Mouse (Mus musculus) CH12.LX (cell line): ENCODE results near the gene Dapl1. TPM values are rescaled to one million over a fixed set of nuclear protein-coding genes. Genes with fewer than 3 reads are reported as not detected.

ENCODE experiments used
- DNase-seq: peaks from one replicate; pipeline ENCODE4 v3.0.0-alpha.2; 2013; ENCODE audit errors: extremely low read depth
- H3K27ac ChIP-seq: 2 replicates; pipeline ENCODE4 v1.5.1; 2012; ENCODE audit warnings: low read depth, mild to moderate bottlenecking, control low read depth, moderate library complexity; ENCODE audit not compliant: insufficient read depth
- H3K27me3 ChIP-seq: replicated peaks from 2 replicates; pipeline ENCODE3; 2012; ENCODE audit warnings: inconsistent platforms
- H3K36me3 ChIP-seq, 2 experiments: replicated peaks in 1 of 2; 2 replicates each; pipeline versions ENCODE3 to v1.6.1; 2012; ENCODE audit warnings: inconsistent platforms in 1 of 2, low read length in 1 of 2, mild to moderate bottlenecking in 1 of 2, mixed read lengths in 1 of 2, moderate library complexity in 1 of 2; ENCODE audit not compliant: control insufficient read depth in 1 of 2, insufficient read depth in 1 of 2
- H3K4me1 ChIP-seq, 2 experiments: 2 replicates each; pipeline ENCODE4 v1.6.1; 2012; ENCODE audit warnings: inconsistent platforms in 1 of 2, moderate library complexity in 1 of 2; ENCODE audit not compliant: insufficient read depth in 2 of 2, control insufficient read depth in 1 of 2
- H3K4me2 ChIP-seq: 2 replicates; pipeline ENCODE4 v1.6.1; 2012; ENCODE audit warnings: low read depth, mild to moderate bottlenecking, control low read depth; ENCODE audit not compliant: poor library complexity, insufficient read depth, severe bottlenecking
- H3K4me3 ChIP-seq, 3 experiments: fragments of 150-350 bp in 1 of 3; sonication (generic) in 1 of 3; replicated peaks in 1 of 3; 2 replicates each; pipeline versions ENCODE3 to v1.5.1; 2011 to 2012; ENCODE audit warnings: low read depth in 2 of 3, low read length in 2 of 3, mild to moderate bottlenecking in 2 of 3, moderate library complexity in 2 of 3, control low read depth in 1 of 3, improper control_type of control experiment in 1 of 3, inconsistent platforms in 1 of 3, mixed read lengths in 1 of 3; ENCODE audit not compliant: poor library complexity in 1 of 3
- H3K79me2 ChIP-seq: replicated peaks from 2 replicates; pipeline ENCODE4 v1.6.1; 2012; ENCODE audit warnings: mild to moderate bottlenecking, moderate library complexity; ENCODE audit not compliant: control insufficient read depth, poor library complexity, insufficient read depth, severe bottlenecking; ENCODE audit errors: extremely low read depth
- H3K9ac ChIP-seq: 2 replicates; pipeline ENCODE4 v1.6.1; 2012; ENCODE audit warnings: low read depth, mild to moderate bottlenecking, control low read depth, moderate library complexity; ENCODE audit not compliant: insufficient read depth
- H3K9me3 ChIP-seq: replicated peaks from 2 replicates; pipeline ENCODE3; 2012; ENCODE audit warnings: low read length, inconsistent platforms, mixed read lengths
- E2F4 ChIP-seq: IDR thresholded peaks from 2 replicates; pipeline ENCODE4 v1.6.1; 2011; ENCODE audit warnings: low read depth, low read length, improper control_type of control experiment; ENCODE audit not compliant: insufficient replicate concordance
- ELF1 ChIP-seq: IDR thresholded peaks from 2 replicates; pipeline ENCODE4 v1.6.1; 2014; ENCODE audit warnings: low read depth, mild to moderate bottlenecking, inconsistent platforms, low read length, improper control_type of control experiment
- EP300 ChIP-seq: IDR thresholded peaks from 2 replicates; pipeline ENCODE4 v1.6.1; 2011; ENCODE audit warnings: low read length, improper control_type of control experiment
- GABPA ChIP-seq: IDR thresholded peaks from 2 replicates; pipeline ENCODE4 v1.6.1; 2012; ENCODE audit warnings: low read depth, low read length, improper control_type of control experiment, inconsistent platforms; ENCODE audit not compliant: insufficient replicate concordance
- HCFC1 ChIP-seq: IDR thresholded peaks from 2 replicates; pipeline ENCODE4 v1.6.1; 2012; ENCODE audit warnings: low read depth, mild to moderate bottlenecking, inconsistent platforms, low read length, improper control_type of control experiment
- IRF4 ChIP-seq: IDR thresholded peaks from 2 replicates; pipeline ENCODE4 v1.6.1; 2014; ENCODE audit warnings: low read depth, mild to moderate bottlenecking, inconsistent platforms, low read length, improper control_type of control experiment
- JUND ChIP-seq: conservative IDR thresholded peaks from 2 replicates; pipeline ENCODE4 v1.6.1; 2011; ENCODE audit warnings: low read depth, low read length, improper control_type of control experiment
- KAT2A ChIP-seq: IDR thresholded peaks from 2 replicates; pipeline ENCODE4 v1.6.1; 2012; ENCODE audit warnings: low read length, improper control_type of control experiment, inconsistent platforms; ENCODE audit not compliant: insufficient replicate concordance
- MEF2A ChIP-seq: IDR thresholded peaks from 2 replicates; pipeline ENCODE4 v1.6.1; 2014; ENCODE audit warnings: low read depth, mild to moderate bottlenecking, inconsistent platforms, low read length, improper control_type of control experiment, borderline replicate concordance
- MYC ChIP-seq: IDR thresholded peaks from 2 replicates; pipeline ENCODE4 v1.6.1; 2011; ENCODE audit warnings: low read depth, mild to moderate bottlenecking, improper control_type of control experiment, low read length
- NELFE ChIP-seq: IDR thresholded peaks from 2 replicates; pipeline ENCODE4 v1.6.1; 2011; ENCODE audit warnings: low read depth, low read length, improper control_type of control experiment
- NRF1 ChIP-seq: IDR thresholded peaks from 2 replicates; pipeline ENCODE4 v1.6.1; 2014; ENCODE audit warnings: low read depth, mild to moderate bottlenecking, inconsistent platforms, low read length, improper control_type of control experiment, moderate library complexity
- PAX5 ChIP-seq: IDR thresholded peaks from 2 replicates; pipeline ENCODE4 v1.6.1; 2012; ENCODE audit warnings: low read length, inconsistent platforms, mixed read lengths
- POLR2A ChIP-seq: IDR thresholded peaks from 2 replicates; pipeline ENCODE4 v1.6.1; 2011; ENCODE audit warnings: low read depth, mild to moderate bottlenecking, improper control_type of control experiment, low read length
- POLR2AphosphoS2 ChIP-seq: IDR thresholded peaks from 2 replicates; pipeline ENCODE4 v1.6.1; 2011; ENCODE audit warnings: low read depth, low read length, improper control_type of control experiment
- RAD21 ChIP-seq: IDR thresholded peaks from 2 replicates; pipeline ENCODE4 v1.6.1; 2011; ENCODE audit warnings: low read depth, mild to moderate bottlenecking, low read length, improper control_type of control experiment, moderate library complexity
- TBP ChIP-seq: conservative IDR thresholded peaks from 2 replicates; pipeline ENCODE4 v1.6.1; 2011; ENCODE audit warnings: low read depth, low read length, improper control_type of control experiment
- UBTF ChIP-seq: IDR thresholded peaks from 2 replicates; pipeline ENCODE4 v1.6.1; 2012; ENCODE audit warnings: low read depth, mild to moderate bottlenecking, inconsistent platforms, low read length, improper control_type of control experiment, moderate library complexity
- ZKSCAN1 ChIP-seq: IDR thresholded peaks from 2 replicates; pipeline ENCODE4 v1.6.1; 2012; ENCODE audit warnings: low read depth, inconsistent platforms, low read length, improper control_type of control experiment, borderline replicate concordance
- ZMIZ1 ChIP-seq: IDR thresholded peaks from 2 replicates; pipeline ENCODE4 v1.6.1; 2012; ENCODE audit warnings: low read depth, mild to moderate bottlenecking, inconsistent platforms, low read length, improper control_type of control experiment
- ZNF384 ChIP-seq: IDR thresholded peaks from 2 replicates; pipeline ENCODE4 v1.6.1; 2012; ENCODE audit warnings: low read depth, low read length, improper control_type of control experiment, inconsistent platforms
- dilution Hi-C: fragments of 300-500 bp; cut with MboI; formaldehyde crosslinking; loops from 2 replicates; pipeline ENCODE4 v1.14.3; 2020; ENCODE audit warnings: low sequenced_read_pairs; ENCODE audit not compliant: extremely low pct_unique_long_range_greater_than_20kb, extremely low pct_ligation_motif_present
- in situ Hi-C: fragments of 300-500 bp; cut with MboI; formaldehyde crosslinking; loops from 3 replicates; pipeline ENCODE4 v1.14.3; 2019; ENCODE audit warnings: low sequenced_read_pairs, low pct_ligation_motif_present, low pct_unique_long_range_greater_than_20kb, mixed read lengths
- polyA plus RNA-seq: library from polyadenylated mRNA; unstranded; fragments of >175 nt; gene quantifications from 2 replicates; pipeline ENCODE4 v1.2.1, GENCODE M21; 2012; ENCODE audit warnings: low read depth; ENCODE audit not compliant: insufficient read length
- total RNA-seq, 2 experiments: library from RNA; depleted of rRNA; stranded (reverse); fragments of 300-350 nt in 1 of 2; fragments of >200 nt in 1 of 2; gene quantifications; 2 replicates each; pipeline ENCODE4 v1.2.3; 2012 to 2014

Dapl1 gene
- total and polyA plus RNA-seq, 3 experiments = not detected

- no peak for TF ChIP-seq UBTF
- no peak for TF ChIP-seq KAT2A
- no peak for TF ChIP-seq MYC
- TF ChIP-seq POLR2A = no peak
- no peak for TF ChIP-seq POLR2AphosphoS2
- no peak for TF ChIP-seq E2F4
- no peak for TF ChIP-seq NRF1
- no peak for TF ChIP-seq ZKSCAN1
- TF ChIP-seq GABPA = no peak
- TF ChIP-seq ZMIZ1 = no peak
- TF ChIP-seq NELFE = no peak
- no peak for TF ChIP-seq TBP
- no peak for TF ChIP-seq PAX5
- no peak for TF ChIP-seq RAD21
- TF ChIP-seq IRF4 = no peak
- TF ChIP-seq JUND = no peak
- no peak for TF ChIP-seq EP300
- no peak for TF ChIP-seq ZNF384
- TF ChIP-seq HCFC1 = no peak
- TF ChIP-seq, all 38 proteins: peak for 0
- in situ Hi-C loops = loop anchor here (25.0 kb wide), 1 partner anchor 899 kb away; no protein-coding TSS in a partner anchor
These were observed 53.6 kb downstream of the Dapl1 start for GRCm38 (mm10) chr2:59538031-59538430.

GRCm38 (mm10) chr2:59539796-59540195 is 55.3 kb downstream of the Dapl1 start:
- in situ Hi-C loops = loop anchor here (10.0 to 25.0 kb wide), 2 partner anchors 195 to 898 kb away; no protein-coding TSS in a partner anchor

More at GRCm38 (mm10) chr2:59538031-59538430, 53.6 kb downstream of the Dapl1 start:
- peaks cover 0 to 8% of the 10 kb centered on the region in 2 experiments; a peak in 1 of 4 replicates for H3K4me1 ChIP-seq
- H3K27me3 ChIP-seq = no peaks in the 10 kb centered on the region
- no peaks in the 10 kb centered on the region for H3K79me2 ChIP-seq
- H3K27ac ChIP-seq = no peak overlapping the region
- dilution Hi-C loops = no loop called here
- H3K4me3 ChIP-seq = no peak overlapping the region
- H3K9ac ChIP-seq = no peak overlapping the region
- no peaks in the 10 kb centered on the region for H3K9me3 ChIP-seq
- H3K36me3 ChIP-seq = no peaks in the 10 kb centered on the region
- H3K4me2 ChIP-seq = no peak overlapping the region
- no peak for DNase-seq

More at GRCm38 (mm10) chr2:59539796-59540195, 55.3 kb downstream of the Dapl1 start:
- no peak overlapping the region for H3K9ac ChIP-seq
- dilution Hi-C loops = no loop called here
- DNase-seq = no peak
- no peak overlapping the region for H3K27ac ChIP-seq
- no peaks in the 10 kb centered on the region for H3K79me2 ChIP-seq
- no peak for TF ChIP-seq ZMIZ1
- no peak for TF ChIP-seq E2F4
- TF ChIP-seq ELF1 = no peak
- no peak for TF ChIP-seq MEF2A
- peaks cover 0 to 3% of the 10 kb centered on the region in 2 experiments; a peak in 1 of 4 replicates for H3K4me1 ChIP-seq
- no peak overlapping the region for H3K4me2 ChIP-seq
- no peaks in the 10 kb centered on the region for H3K36me3 ChIP-seq
- H3K9me3 ChIP-seq = no peaks in the 10 kb centered on the region
- no peaks in the 10 kb centered on the region for H3K27me3 ChIP-seq
- no peak overlapping the region for H3K4me3 ChIP-seq
